Mouse (Mus musculus) myocyte (in vitro differentiated cells): ENCODE measurements at regions not wholly inside any gene's neighbourhood (a gene's known extent, or its start where the extent isn't known, plus 50 kb on each side); places are given as distances from the start of the nearest gene placed in this dataset.

Experiments used
- CEBPB ChIP-seq: IDR thresholded peaks from 2 replicates; pipeline ENCODE4 v1.6.1; 2011; ENCODE audit warnings: mild to moderate bottlenecking, moderate library complexity; ENCODE audit not compliant: poor library complexity, insufficient read depth, severe bottlenecking
- E2F4 ChIP-seq: IDR thresholded peaks from one replicate; pipeline ENCODE4 v1.6.1; 2011; ENCODE audit warnings: mild to moderate bottlenecking, control low read depth, moderate library complexity; ENCODE audit not compliant: insufficient read depth
- MAX ChIP-seq: IDR thresholded peaks from one replicate; pipeline ENCODE4 v1.6.1; 2011; ENCODE audit warnings: low read depth, mild to moderate bottlenecking, control low read depth
- MYOD1 ChIP-seq, 3 experiments: IDR thresholded peaks; one replicate each; pipeline ENCODE4 v1.6.1; 2011; ENCODE audit warnings: control low read depth in 2 of 3, low read depth in 2 of 3, mild to moderate bottlenecking in 2 of 3, moderate library complexity in 1 of 3; ENCODE audit not compliant: insufficient read length in 2 of 3, control insufficient read depth in 1 of 3
- MYOG ChIP-seq, 3 experiments: IDR thresholded peaks; one replicate each; pipeline ENCODE4 v1.6.1; 2011; ENCODE audit warnings: control low read depth in 2 of 3, low read depth in 2 of 3, mild to moderate bottlenecking in 2 of 3; ENCODE audit not compliant: insufficient read length in 2 of 3, control insufficient read depth in 1 of 3, insufficient read depth in 1 of 3
- POLR2A ChIP-seq: IDR thresholded peaks from one replicate; pipeline ENCODE4 v1.6.1; 2011; ENCODE audit warnings: low read depth, mild to moderate bottlenecking, control low read depth, moderate library complexity; ENCODE audit not compliant: insufficient read length
- POLR2AphosphoS2 ChIP-seq: IDR thresholded peaks from one replicate; pipeline ENCODE4 v1.6.1; 2011; ENCODE audit warnings: low read depth, control low read depth; ENCODE audit not compliant: insufficient read length
- REST ChIP-seq: IDR thresholded peaks from one replicate; pipeline ENCODE4 v1.6.1; 2011; ENCODE audit warnings: mild to moderate bottlenecking, control low read depth, moderate library complexity; ENCODE audit not compliant: insufficient read depth, insufficient read length
- SRF ChIP-seq: IDR thresholded peaks from one replicate; pipeline ENCODE4 v1.6.1; 2011; ENCODE audit warnings: low read depth; ENCODE audit not compliant: control insufficient read depth, insufficient read length
- TCF12 ChIP-seq: IDR thresholded peaks from one replicate; pipeline ENCODE4 v1.6.1; 2011; ENCODE audit warnings: mild to moderate bottlenecking, control low read depth; ENCODE audit not compliant: poor library complexity, insufficient read depth, severe bottlenecking
- TCF3 ChIP-seq: IDR thresholded peaks from one replicate; pipeline ENCODE4 v1.6.1; 2011; ENCODE audit warnings: low read depth, control low read depth; ENCODE audit not compliant: insufficient read length
- USF1 ChIP-seq: IDR thresholded peaks from one replicate; pipeline ENCODE4 v1.6.1; 2011; ENCODE audit warnings: low read depth, mild to moderate bottlenecking, control low read depth, moderate library complexity

DNA sequence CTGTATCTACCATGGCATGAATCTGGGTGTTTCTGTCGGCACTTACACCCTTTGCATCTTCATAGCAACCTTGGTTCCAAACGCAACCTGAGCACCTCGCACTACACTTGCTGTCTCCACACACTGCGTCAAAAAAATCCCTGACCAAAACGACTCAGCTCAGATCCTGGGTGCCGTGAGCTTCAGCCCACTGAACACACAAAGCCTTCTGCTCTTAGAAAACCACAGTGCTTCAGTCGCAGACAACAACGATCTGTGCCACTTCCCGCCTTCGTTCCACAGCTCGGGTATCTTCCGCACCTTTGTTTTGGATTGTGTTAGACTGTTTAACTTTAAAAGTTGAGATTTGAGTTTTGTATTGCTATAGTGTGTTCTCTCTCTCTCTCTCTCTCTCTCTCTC lies 105.7 kb downstream of the Sp3 start:
- TF ChIP-seq MYOD1 (IDR thresholded peaks at IDR 0.05; ENCODE audit: control insufficient read depth in 1 of 3, insufficient read length in 2 of 3, low read depth in 2 of 3) (no peak), POLR2A (no peak), USF1 (no peak), CEBPB (no peak), POLR2AphosphoS2 (no peak), MAX (no peak), MYOG (IDR thresholded peaks at IDR 0.05; ENCODE audit: control insufficient read depth in 1 of 3, insufficient read depth in 1 of 3, insufficient read length in 2 of 3, low read depth in 2 of 3) (no peak), SRF (no peak), TCF12 (no peak), E2F4 (no peak), TCF3 (no peak), REST (no peak)
